Mouse (Mus musculus) ES-Bruce4 (cell line): Measurements from ENCODE around the gene Guca1b.

ENCODE experiments used
- CTCF ChIP-seq: IDR thresholded peaks from one replicate; pipeline ENCODE4 v1.8.1; 2011; ENCODE audit warnings: low read depth, low read length
- EP300 ChIP-seq: IDR thresholded peaks from 2 replicates; pipeline ENCODE4 v1.6.1; 2011; ENCODE audit warnings: low read depth, low read length; ENCODE audit not compliant: insufficient read depth
- POLR2A ChIP-seq: IDR thresholded peaks from one replicate; pipeline ENCODE4 v1.8.1; 2011; ENCODE audit warnings: low read length; ENCODE audit not compliant: insufficient read depth

GRCm38 (mm10) chr17:47408558-47408898 lies 23.3 kb downstream of the Guca1b start:
- TF ChIP-seq POLR2A = no peak
- TF ChIP-seq CTCF = peak; percentile 77
- no peak for TF ChIP-seq EP300
